Mouse (Mus musculus): ENCODE results near the gene Gcc2. TPM values are rescaled to one million over a fixed set of nuclear protein-coding genes. Genes with fewer than 3 reads are reported as not detected.
"Not testable (repeated sequence)": the region's sequence is repeated elsewhere in the genome, so short reads cannot be mapped to it uniquely, and the experiment has no call there.

The Gcc2 gene
- polyA plus RNA-seq, 1 experiment from 2014 or later, result 16.0 TPM

DNA sequence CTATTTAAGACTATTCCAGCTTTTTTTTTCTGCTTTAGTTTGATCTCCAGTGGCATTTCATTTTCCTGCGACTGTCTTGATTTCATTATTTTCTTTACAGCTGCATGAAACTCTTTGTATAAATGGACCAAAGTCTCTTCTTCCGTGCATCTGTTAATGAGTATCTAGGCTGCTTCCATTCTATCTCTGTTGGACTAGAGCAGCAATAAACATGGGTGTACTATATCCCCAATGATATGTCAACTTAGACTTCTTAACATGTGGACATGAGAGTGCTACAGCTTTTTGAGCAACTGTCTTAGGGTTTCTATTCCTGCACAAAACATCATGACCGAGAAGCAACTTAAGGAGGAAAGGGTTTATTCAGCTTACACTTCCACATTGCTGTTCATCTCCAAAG lies 51.6 kb downstream of the Gcc2 start:
- ATAC-seq (ENCODE audit: low read depth), result no peak
- no peaks in the 10 kb centered on the region for H3K27me3 ChIP-seq (ENCODE audit: control insufficient read depth, insufficient read depth, low read depth, low read length)
- H3K9ac ChIP-seq (ENCODE audit: low read depth, low read length), result no peak overlapping the region
- no peaks in the 10 kb centered on the region for H3K9me3 ChIP-seq (replicated peaks; ENCODE audit: control insufficient read depth, low read length)
- no peak overlapping the region for H3K27ac ChIP-seq (ENCODE audit: low read length)
- H3K4me3 ChIP-seq (ENCODE audit: low read depth, low read length), result no peak overlapping the region
- no peaks in the 10 kb centered on the region for H3K4me1 ChIP-seq (ENCODE audit: control insufficient read depth, low read depth, low read length)
- WGBS (ENCODE audit: insufficient replicate concordance), result 66% methylated on average over 3 of the region's 3 CpGs
- no peak overlapping the region for H3K4me2 ChIP-seq (ENCODE audit: low read depth, low read length)
- H3K36me3 ChIP-seq (ENCODE audit: control insufficient read depth, insufficient read depth), result no peaks in the 10 kb centered on the region; the same call in 1 of the 2 replicates

DNA sequence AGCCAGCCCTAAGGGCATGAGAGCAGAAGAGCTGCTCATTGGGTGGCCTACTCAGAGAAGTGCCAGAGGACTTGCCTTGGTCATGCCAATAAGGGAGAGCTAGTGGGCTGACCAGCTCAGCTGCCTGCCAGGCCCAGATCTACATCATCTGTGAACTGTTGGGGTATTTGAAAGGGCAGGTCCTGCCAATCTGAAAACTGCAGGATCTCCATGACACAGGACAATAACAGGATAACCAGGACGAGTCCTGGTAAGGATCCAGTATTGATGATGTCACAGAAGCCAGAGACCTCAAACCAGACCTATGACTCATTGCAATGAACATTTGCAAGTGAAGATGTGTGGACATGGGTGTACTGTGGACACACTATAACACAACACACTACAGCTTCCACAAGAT lies 55.5 kb downstream of the Gcc2 start:
- no peaks in the 10 kb centered on the region for H3K9me3 ChIP-seq (replicated peaks; ENCODE audit: control insufficient read depth, low read length)
- H3K27me3 ChIP-seq (ENCODE audit: control insufficient read depth, insufficient read depth, low read depth, low read length), result no peaks in the 10 kb centered on the region
- ATAC-seq (ENCODE audit: low read depth), result no peak
- no peak overlapping the region for H3K9ac ChIP-seq (ENCODE audit: low read depth, low read length)
- no peak overlapping the region for H3K27ac ChIP-seq (ENCODE audit: low read length)
- no peak overlapping the region for H3K4me2 ChIP-seq (ENCODE audit: low read depth, low read length)
- H3K4me1 ChIP-seq (ENCODE audit: control insufficient read depth, low read depth, low read length), result no peaks in the 10 kb centered on the region
- 57% methylated on average over 1 of the region's 1 CpGs for WGBS (ENCODE audit: insufficient replicate concordance)
- H3K4me3 ChIP-seq (ENCODE audit: low read depth, low read length), result no peak overlapping the region
- H3K36me3 ChIP-seq (ENCODE audit: control insufficient read depth, insufficient read depth), result no peaks in the 10 kb centered on the region

DNA sequence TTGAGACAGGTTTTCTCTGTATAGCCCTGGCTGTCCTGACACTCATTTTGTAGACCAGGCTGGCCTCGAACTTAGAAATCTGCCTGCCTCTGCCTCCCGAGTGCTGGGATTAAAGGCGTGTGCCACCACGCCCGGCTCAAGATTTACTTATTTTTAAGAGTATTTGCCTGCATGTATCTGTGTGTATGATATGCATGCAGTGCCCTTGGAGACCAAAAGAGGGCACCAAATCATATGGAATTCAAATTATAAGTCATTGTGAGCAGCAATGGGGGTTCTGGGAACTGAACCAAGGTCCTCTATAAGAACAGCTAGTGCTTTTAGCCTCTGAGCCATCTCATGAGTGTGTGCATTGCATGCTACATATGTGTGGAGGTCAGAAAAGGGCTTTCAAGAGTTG lies 57.6 kb downstream of the Gcc2 start:
- no peak for ATAC-seq (ENCODE audit: low read depth)
- H3K27ac ChIP-seq (ENCODE audit: low read length), result no peak overlapping the region
- H3K4me1 ChIP-seq (ENCODE audit: control insufficient read depth, low read depth, low read length), result no peaks in the 10 kb centered on the region
- H3K9me3 ChIP-seq (replicated peaks; ENCODE audit: control insufficient read depth, low read length), result no peaks in the 10 kb centered on the region
- no peaks in the 10 kb centered on the region for H3K27me3 ChIP-seq (ENCODE audit: control insufficient read depth, insufficient read depth, low read depth, low read length)
- H3K4me3 ChIP-seq (ENCODE audit: low read depth, low read length), result no peak overlapping the region
- H3K9ac ChIP-seq (ENCODE audit: low read depth, low read length), result no peak overlapping the region
- H3K36me3 ChIP-seq (ENCODE audit: control insufficient read depth, insufficient read depth), result no peaks in the 10 kb centered on the region
- H3K4me2 ChIP-seq (ENCODE audit: low read depth, low read length), result no peak overlapping the region
- WGBS (ENCODE audit: insufficient replicate concordance), result 86% methylated on average over 5 of the region's 5 CpGs

DNA sequence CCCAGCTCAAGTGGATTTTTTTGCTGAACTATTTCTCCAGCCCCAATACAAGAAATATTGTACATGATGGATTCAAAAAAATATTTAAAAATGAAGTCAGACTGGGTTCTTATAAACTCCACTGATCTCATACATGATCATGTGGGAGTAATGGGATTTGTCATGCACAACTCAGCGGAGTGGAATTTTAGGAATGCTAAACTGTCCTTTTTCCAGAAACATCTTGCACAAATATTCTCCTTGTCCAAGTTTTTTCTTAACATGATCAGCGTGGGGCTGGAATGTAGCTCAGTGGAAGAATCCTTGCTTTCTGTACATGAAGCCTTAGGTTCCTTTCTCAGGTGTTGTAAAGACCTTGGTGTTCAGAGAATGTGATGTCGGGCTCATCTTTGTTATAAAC lies 65.6 kb downstream of the Gcc2 start:
- Histone ChIP-seq H3K4me1 (ENCODE audit: control insufficient read depth, low read depth, low read length) (peaks cover 10% of the 10 kb centered on the region), H3K4me2 (ENCODE audit: low read depth, low read length) (no peak overlapping the region), H3K27me3 (ENCODE audit: control insufficient read depth, insufficient read depth, low read depth, low read length) (no peaks in the 10 kb centered on the region), H3K9me3 (replicated peaks; ENCODE audit: control insufficient read depth, low read length) (no peaks in the 10 kb centered on the region), H3K36me3 (ENCODE audit: control insufficient read depth, insufficient read depth) (no peaks in the 10 kb centered on the region), H3K27ac (ENCODE audit: low read length) (no peak overlapping the region), H3K4me3 (ENCODE audit: low read depth, low read length) (no peak overlapping the region), H3K9ac (ENCODE audit: low read depth, low read length) (no peak overlapping the region)
- WGBS (ENCODE audit: insufficient replicate concordance), result 78% methylated on average over 3 of the region's 3 CpGs
- no peak for ATAC-seq (ENCODE audit: low read depth)

DNA sequence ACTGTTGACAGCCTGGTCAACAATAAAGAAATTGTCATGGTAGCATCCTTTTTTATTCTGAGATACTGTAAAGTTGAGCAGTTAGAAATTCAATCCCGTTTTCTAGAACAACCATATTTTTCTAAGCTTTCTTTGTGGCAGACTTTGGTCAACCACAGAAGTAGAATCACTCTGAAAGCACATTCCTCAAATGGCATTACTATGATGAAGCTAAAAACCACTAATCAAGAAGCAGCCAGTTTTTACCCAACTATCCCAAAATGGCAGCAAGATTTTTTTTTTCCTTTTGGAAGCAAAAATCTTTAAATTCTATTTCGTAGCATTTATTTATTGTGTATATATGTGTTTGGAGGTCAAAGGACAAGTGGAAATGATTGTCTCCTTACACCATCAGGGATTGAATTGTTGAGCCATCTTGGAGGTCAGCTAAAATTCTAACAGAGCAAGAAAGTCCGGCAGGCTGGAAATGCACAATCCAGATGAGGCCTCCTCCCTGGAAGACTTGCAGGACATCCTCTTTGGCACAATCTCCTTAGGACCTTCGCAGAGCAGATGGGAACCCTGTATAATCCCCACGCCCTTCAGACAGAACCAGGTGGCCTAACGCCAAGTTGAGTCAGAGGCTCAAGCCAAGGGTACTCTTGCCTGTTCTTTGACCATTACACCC lies 67.2 kb downstream of the Gcc2 start:
- peaks cover 20% of the 10 kb centered on the region for H3K4me1 ChIP-seq (ENCODE audit: control insufficient read depth, low read depth, low read length)
- H3K9me3 ChIP-seq (replicated peaks; ENCODE audit: control insufficient read depth, low read length), result no peaks in the 10 kb centered on the region
- peak overlapping the region; percentile 65 for H3K9ac ChIP-seq (ENCODE audit: low read depth, low read length)
- H3K27ac ChIP-seq (ENCODE audit: low read length), result peak overlapping the region; percentile 79
- no peaks in the 10 kb centered on the region for H3K36me3 ChIP-seq (ENCODE audit: control insufficient read depth, insufficient read depth)
- peak overlapping the region; percentile 91 for H3K4me3 ChIP-seq (ENCODE audit: low read depth, low read length)
- no peaks in the 10 kb centered on the region for H3K27me3 ChIP-seq (ENCODE audit: control insufficient read depth, insufficient read depth, low read depth, low read length)
- 25% methylated on average over 6 of the region's 6 CpGs for WGBS (ENCODE audit: insufficient replicate concordance)
- peak overlapping the region; percentile 76 for H3K4me2 ChIP-seq (ENCODE audit: low read depth, low read length)
- ATAC-seq (ENCODE audit: low read depth), result no peak

DNA sequence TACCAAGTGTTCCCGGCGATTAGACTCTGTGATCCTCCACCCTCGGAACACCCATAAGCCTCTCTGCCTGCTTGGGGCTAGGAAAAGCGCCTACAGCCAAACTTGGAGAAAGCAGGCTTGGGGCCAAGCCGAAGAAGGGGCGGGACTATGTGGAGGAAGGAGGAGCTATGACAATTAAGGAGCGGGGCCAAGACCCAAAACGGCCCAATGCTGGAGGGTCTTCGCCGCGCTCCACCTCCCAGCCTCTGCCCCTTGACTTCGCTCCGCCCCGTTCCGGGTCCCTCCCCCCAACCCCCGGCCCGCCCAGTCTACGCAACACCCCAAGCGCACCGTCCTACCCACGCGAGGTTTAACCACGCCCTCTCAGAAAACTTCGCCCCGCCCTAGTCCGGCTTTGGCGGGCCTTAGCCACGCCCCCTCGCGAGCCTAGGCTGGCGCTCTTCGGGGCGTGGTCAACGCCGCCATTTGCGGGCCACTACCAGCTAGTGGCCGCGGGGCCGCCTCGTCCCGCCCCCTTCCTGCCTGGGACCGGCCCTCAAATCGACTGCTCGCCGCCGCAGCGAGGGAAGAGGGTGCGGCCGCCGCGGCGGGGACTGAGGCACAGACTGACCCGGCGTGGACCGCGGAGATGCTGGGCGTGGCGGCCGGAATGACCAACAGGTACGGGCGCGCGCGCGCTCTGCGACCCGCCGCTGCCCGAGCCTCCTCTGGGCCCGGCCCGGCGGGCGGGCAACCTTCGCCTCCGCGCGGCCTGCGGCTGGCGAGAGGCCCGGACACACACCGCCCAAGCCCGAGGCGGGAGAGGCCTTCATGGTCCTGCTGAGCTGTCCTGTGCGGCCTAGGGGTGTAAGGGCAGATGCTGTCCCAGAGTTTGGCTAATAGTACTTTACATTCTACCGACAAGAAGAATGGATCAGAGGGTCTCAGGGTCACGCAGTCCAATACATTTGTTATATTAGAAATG lies 68.0 kb downstream of the Gcc2 start, which contains the start of gene Lims1:
Lims1 (plus strand) TSS at position 439 of the 964 bp plus-strand sequence.
- Histone ChIP-seq H3K9me3 (replicated peaks; ENCODE audit: control insufficient read depth, low read length) (no peaks in the 10 kb centered on the region), H3K4me1 (ENCODE audit: control insufficient read depth, low read depth, low read length) (peaks cover 20% of the 10 kb centered on the region), H3K36me3 (ENCODE audit: control insufficient read depth, insufficient read depth) (no peaks in the 10 kb centered on the region), H3K9ac (ENCODE audit: low read depth, low read length) (peak within 1 kb of the TSS; percentile 90), H3K27me3 (ENCODE audit: control insufficient read depth, insufficient read depth, low read depth, low read length) (no peaks in the 10 kb centered on the region), H3K4me3 (ENCODE audit: low read depth, low read length) (peak within 1 kb of the TSS; percentile 91), H3K27ac (ENCODE audit: low read length) (peak within 1 kb of the TSS; percentile 85), H3K4me2 (ENCODE audit: low read depth, low read length) (peak within 1 kb of the TSS; percentile 76)
- WGBS (ENCODE audit: insufficient replicate concordance), result under 1% methylated on average over 86 of the region's 86 CpGs
- peak; percentile 93 for ATAC-seq (ENCODE audit: low read depth)

DNA sequence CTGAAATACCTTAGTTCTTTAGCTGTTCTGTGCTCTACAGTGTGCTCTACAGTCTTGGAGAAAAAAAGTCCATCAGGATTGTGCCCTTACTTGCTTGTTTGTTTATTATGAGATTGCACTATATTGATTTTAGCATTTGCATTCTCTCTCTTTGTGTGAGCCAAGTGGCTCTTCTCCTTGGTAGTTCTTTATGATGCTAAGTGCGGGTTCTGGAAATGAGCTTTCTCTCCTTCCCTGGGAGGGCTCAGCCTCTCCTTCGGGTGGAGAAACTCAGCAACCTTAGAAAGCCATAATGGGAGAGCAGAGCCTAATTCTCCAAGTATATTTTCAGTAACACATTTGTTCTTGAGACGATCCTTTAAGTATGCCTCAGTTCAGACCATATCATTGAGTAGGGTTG lies 71.0 kb downstream of the Gcc2 start:
- Histone ChIP-seq H3K36me3 (ENCODE audit: control insufficient read depth, insufficient read depth) (no peaks in the 10 kb centered on the region), H3K27me3 (ENCODE audit: control insufficient read depth, insufficient read depth, low read depth, low read length) (no peaks in the 10 kb centered on the region), H3K9me3 (replicated peaks; ENCODE audit: control insufficient read depth, low read length) (no peaks in the 10 kb centered on the region), H3K9ac (ENCODE audit: low read depth, low read length) (no peak overlapping the region), H3K4me2 (ENCODE audit: low read depth, low read length) (no peak overlapping the region), H3K4me1 (ENCODE audit: control insufficient read depth, low read depth, low read length) (peaks cover 24% of the 10 kb centered on the region), H3K27ac (ENCODE audit: low read length) (no peak overlapping the region), H3K4me3 (ENCODE audit: low read depth, low read length) (no peak overlapping the region)
- no peak for ATAC-seq (ENCODE audit: low read depth)
- WGBS (ENCODE audit: insufficient replicate concordance), result 66% methylated on average over 3 of the region's 3 CpGs

DNA sequence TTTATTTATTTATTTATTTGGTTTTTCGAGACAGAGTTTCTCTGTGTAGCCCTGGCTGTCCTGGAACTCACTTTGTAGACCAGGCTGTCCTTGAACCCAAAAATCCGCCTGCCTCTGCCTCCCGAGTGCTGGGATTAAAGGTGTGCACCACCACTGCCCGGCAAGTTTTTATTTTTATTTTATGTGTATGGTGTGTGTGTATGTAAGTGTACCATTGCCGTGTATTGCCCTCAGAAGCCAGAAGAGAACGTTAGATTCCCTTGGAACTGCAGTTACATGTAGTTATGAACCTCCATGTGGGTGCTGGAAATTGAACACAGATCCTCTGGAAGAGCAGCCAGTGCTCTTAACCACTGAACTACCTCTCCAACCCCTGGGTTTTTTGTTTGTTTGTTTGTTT lies 72.5 kb downstream of the Gcc2 start:
- WGBS (ENCODE audit: insufficient replicate concordance), result 80% methylated on average over 6 of the region's 6 CpGs
- peaks cover 20% of the 10 kb centered on the region for H3K4me1 ChIP-seq (ENCODE audit: control insufficient read depth, low read depth, low read length)
- not testable (repeated sequence) for H3K27me3 ChIP-seq (ENCODE audit: control insufficient read depth, insufficient read depth, low read depth, low read length); H3K9ac ChIP-seq (ENCODE audit: low read depth, low read length); H3K4me3 ChIP-seq (ENCODE audit: low read depth, low read length); H3K4me2 ChIP-seq (ENCODE audit: low read depth, low read length); ATAC-seq (ENCODE audit: low read depth); H3K9me3 ChIP-seq (replicated peaks; ENCODE audit: control insufficient read depth, low read length); H3K27ac ChIP-seq (ENCODE audit: low read length); H3K36me3 ChIP-seq (ENCODE audit: control insufficient read depth, insufficient read depth)
